Mouse (Mus musculus) gastrocnemius, postnatal 25 days (tissue): ENCODE results near the gene Kdelc2. TPM values are rescaled to one million over a fixed set of nuclear protein-coding genes. Genes with fewer than 3 reads are reported as not detected.

Experiments
- microRNA-seq, 2 experiments: library from miRNA; unstranded; fragments of <30 nt; microRNA quantifications; one replicate each; pipeline ENCODE4 v1.2.0; 2021; ENCODE audit warnings: borderline replicate concordance in 2 of 2
- total RNA-seq, 2 experiments: library from RNA; stranded (reverse); gene quantifications; 1 replicate in 1 of 2; 2 replicates in 1 of 2; pipeline ENCODE4 v1.2.3; 2021

Kdelc2 gene
- total RNA-seq, 2 experiments from 2014 or later = 5.4 to 5.7 TPM

Small RNA genes lying within 50 kb of the gene (microRNA-seq; reads per million reads assigned to microRNA genes)
- gene Mir130c = 0 reads per million in 2 experiments

Other genes starting within 250 kb of the Kdelc2 start
- 1 to 10 TPM; 8.0 to 8.4 TPM for gene Ddx10, start 136.0 kb upstream of the Kdelc2 start, total RNA-seq
- under 1 TPM; 0.54 to 0.95 TPM for gene Exph5, start 82.4 kb upstream of the Kdelc2 start, total RNA-seq
- gene 4930550C14Rik, start 18.3 kb downstream of the Kdelc2 start, total RNA-seq = not detected
- gene Atm, start 152.7 kb downstream of the Kdelc2 start, total RNA-seq = 1 to 10 TPM; 4.8 to 6.8 TPM
- gene Npat, start 153.0 kb downstream of the Kdelc2 start, total RNA-seq = 1 to 10 TPM; 3.6 to 4.3 TPM
- 100 to 1,000 TPM in 1 of 2 experiments, 10 to 100 TPM in 1; 84.1 to 102 TPM for gene Acat1, start 226.4 kb downstream of the Kdelc2 start, total RNA-seq